Mouse (Mus musculus): ENCODE data around the gene Pcca. TPM values are rescaled to one million over a fixed set of nuclear protein-coding genes. Genes with fewer than 3 reads are reported as not detected.

Pcca gene
- total RNA-seq, 1 experiment from 2014 or later: 214 TPM

DNA sequence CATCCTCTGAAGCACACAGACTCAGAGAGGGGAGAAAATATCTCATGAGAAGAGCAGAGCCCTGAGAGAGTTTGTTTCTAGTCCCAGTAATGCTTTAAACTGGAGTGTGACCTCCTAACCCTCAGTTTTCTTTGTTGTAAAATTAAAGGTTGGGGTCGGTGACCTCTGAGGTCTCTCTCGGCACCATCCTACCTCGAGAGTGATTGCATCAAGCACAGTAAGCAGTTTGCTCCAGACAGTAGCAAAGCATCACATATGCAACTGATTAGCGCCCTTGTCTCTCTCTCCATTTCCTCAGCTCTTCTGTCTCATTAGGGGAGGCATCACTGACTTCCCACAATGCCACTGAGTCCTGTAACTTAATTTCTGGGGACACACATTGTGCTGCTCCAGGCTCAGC lies 302.1 kb downstream of the Pcca start:
- DNase-seq: no peak

DNA sequence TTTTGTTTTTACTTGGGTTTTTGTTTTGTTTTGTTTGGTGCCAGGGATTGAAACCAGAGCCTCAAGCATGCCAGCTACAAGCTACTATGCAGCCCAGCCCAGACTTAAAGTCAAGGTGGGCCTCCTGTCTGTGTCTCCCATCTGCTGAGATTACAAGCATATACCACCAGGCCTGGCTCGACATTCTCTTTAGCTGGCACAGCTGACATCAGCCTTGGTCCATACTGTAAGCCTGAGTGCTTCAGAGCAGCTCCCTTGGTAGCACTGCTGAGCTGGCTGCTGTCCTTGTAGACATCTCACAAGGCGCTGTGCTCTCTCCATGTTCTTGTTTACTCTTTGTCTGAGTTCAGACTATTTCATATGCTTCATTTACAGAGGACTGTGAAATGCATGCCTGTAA lies 302.9 kb downstream of the Pcca start:
- no peak for DNase-seq

DNA sequence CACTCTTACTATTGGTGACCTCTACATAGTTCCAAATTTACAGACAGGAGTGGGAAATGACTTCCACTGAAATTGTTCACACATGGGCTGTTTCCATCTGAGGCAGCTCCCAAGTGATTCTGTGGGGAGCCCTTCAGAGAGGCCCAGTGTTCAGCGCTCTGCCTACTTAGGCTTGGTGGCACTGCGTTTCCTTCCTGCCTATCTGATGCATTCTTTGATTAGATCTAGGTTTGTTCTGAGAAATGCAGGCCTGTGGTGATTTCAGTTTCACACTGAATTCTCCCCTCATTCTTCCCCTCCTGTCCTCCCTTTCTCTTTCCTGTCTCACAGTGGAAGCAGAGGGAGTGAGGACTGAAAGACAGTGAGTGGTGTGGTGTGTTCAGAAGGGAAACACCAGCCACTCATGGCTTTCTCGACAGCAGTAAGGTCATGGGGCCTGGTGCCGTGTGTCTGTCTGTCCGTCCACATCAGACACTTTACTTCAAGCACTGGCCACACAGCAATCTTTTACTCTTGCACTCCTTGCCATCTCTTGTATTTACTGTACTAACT lies 318.5 kb downstream of the Pcca start:
- no peak for DNase-seq

DNA sequence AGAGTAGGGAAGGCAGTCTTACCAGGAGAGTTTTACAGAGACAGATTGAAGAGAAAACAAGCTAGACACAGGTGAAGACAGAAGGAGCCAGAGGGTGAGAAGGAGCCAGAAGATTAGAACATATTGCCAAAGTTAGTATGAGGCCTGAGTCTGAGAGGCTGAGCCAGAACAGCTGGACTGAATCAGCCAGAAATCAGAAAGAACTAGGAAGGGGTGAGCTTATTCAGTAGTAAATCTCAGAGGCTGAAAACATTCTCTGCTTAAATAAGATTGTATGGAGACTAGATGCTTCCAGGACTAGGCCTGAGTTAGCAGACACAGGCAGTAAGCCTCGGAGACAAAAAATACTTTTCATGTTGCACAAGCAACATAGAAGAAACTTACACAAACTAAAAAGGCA lies 325.7 kb downstream of the Pcca start:
- no peak for DNase-seq

DNA sequence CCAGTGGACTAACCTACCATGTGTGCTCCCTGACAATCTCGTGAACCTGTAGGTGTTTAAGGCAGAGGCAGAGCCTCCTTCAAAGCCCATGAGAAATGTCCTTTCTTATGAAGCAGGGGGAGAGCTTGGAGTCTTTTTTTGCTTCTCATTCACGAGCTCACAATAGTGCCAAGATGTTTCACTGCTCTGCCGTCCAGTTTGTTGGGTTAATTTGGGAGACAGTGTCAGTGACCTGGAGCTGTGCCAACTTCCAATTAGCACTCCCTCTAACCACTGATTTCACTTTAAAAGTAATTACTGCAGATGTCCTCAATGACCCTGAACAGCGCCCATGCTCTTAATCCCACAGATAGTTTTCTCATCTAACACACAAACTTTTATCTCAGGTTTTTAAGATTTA lies 328.5 kb downstream of the Pcca start:
- DNase-seq: no peak

DNA sequence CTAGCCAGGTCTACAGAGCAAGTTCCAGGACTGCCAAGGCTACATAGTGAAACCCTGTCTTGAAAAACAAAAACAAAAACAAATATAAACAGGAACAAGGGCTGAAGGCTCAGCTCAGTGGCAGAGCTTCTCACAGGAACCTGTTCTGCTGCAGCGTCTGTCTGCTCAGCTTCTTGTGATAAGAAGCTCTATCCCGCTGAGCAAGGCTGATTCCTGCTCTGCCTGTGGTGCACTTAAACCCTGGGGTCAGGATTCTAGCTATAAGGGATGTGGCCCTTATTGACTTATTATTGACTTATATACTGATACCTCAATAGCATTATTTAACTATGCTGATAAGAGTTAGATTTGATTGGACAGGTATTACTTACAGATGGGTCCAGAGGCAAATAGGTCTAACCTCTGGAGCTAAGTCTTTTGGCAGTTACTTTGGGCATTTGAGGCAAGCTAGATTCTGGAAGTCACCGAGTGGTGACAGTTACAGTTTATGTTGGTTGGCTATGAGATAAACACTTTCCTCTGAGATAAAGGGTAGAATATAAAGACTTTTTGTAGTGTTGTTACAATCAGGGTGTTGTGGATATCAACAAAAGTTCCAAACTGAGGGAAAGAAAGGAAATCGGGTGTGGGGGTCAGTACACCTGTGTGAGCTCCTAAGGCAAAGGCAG lies 331.5 kb downstream of the Pcca start:
- no peak for DNase-seq

DNA sequence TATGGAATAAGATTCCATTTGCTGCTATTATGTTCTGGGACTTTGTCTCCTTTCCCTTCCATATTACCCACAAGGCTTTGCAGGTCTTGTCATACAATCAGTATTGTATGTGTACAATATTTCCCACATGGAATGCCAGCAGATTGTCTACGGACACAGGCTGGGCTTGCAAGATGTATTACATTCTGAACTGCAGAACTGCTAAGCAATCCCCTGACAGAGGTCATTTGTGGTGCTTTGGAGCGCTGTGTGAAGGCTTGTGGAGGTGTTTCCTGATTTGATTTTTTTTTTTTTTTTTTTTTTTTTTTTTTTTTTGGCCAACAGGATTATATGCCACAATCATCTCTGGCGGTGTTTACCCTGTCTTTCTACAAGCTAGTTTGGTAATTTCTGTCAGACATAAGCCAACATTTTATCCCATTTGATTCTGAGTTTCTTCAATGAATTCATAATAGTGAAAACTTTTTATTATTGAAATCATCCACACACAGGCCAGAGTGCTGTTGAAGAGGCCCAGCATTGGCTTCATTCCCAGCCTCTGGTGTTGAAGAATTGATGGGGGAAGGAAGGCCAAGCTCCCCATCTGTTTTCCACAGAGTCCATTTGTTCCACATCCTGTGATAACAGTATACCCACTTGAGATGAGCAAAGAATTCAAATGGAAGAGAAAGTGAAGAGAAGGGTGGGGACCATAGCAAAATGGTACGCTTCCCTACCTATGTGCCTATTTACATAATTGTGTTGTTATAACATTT lies 333.6 kb downstream of the Pcca start:
- DNase-seq: no peak

DNA sequence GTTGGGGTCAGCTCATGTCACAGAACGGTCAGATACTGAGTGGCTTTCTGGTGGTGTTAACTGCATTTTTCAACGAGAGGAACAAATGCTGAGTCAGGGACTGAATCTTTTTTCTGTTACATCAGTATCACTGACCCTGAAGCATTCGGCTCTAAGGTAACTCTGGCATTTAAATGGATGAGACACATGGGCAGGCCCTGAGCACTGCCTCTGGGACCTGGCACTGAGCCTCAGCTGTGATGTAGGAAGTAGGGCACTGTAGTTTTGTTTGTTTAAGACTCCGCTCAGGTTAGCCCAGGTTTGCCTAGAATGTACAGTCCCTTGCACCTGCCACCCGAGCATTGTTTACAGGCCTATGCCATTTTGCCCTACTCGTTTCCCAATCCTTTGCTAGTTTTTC lies 335.7 kb downstream of the Pcca start:
- DNase-seq: peak; percentile 70

DNA sequence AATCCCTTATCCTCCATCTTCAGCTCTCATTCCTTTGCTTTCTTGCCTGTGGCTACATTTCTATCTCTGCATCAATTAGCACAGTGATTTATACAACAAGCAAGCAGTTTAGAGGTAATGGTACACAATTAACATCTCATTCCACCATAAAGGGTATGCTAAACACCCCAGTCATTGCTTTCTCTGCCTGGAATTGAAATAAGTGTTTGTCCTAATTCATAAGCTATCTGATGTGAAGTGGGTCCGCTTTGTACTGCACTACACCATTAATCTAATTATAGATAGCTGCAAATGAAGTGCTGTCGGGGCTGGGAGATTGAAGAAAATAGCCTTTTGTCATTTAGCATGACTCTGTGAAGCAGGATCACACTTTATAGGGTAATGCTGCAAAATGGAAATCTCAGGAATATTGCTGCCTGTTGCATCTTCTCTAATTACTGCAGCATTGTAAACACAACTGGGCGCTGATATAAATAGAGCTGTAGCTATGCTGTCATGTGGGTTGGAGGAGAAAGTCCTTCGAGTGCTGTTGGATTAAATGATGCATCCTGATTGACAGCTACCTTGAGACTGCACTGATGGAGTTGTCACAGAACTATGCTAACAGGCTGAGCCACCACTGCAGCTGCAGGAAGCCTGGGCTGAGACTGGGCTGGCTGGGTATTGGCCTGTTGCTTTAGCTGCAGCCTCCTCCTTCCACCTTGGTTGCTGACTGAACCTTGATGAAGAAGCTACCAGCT lies 337.9 kb downstream of the Pcca start:
- DNase-seq: no peak

DNA sequence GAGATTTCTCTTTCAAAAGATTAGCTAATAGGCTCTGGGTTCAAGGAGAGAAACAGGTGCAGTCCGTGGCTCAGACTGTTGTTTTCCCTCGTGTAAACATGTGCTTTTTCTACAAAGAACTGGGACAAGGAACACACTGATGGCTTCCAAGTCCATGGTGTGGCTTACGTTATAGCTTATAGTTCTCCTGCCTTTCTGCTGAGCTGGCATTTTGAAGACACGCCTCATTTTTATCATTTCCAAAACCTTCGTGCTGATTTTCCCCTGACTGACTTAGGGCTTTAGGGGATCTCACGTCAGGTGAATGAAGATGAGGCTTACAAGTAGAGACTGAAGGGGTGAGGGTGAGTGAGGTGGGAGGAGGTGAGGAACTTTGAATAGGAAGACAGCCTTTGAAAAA lies 338.5 kb downstream of the Pcca start:
- no peak for DNase-seq

DNA sequence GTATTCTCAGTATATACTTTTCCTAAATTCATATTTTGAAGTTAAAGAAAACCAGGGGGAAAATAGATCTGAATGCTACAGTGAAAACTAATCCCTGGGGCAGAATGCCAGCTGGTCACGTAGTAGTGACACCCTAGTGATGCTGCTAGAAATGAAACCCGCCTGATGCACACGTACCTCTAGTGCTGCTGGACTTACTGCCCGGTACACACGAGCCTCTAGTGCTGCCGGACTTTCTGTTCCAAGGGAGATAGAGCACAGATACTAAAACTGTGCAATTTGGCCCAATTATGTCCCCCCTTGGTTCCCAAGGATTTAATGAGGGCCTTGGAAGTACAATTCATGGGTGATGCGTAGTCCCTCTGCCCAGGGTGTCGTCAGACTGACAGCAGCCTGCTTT lies 340.9 kb downstream of the Pcca start:
- no peak for DNase-seq

DNA sequence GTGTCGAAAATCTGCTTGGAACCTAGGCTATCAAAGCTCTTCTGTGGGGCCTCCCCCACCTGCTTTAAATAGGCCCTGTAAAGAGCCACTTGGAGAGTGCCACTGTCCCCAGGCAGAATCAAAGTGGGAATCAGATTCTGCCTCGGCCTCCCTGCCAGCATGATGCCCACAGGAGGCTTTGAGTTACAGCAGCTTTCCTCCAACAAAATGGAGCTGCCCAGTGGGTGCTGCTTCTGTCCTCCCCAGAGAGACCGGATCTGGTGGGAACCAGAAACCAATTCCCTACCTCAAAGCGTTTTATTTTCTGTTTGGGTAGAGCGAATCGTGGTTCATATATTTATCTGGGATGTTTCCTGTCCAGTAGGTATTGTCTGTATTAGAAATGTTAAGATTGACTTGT lies 341.5 kb downstream of the Pcca start:
- no peak for DNase-seq

DNA sequence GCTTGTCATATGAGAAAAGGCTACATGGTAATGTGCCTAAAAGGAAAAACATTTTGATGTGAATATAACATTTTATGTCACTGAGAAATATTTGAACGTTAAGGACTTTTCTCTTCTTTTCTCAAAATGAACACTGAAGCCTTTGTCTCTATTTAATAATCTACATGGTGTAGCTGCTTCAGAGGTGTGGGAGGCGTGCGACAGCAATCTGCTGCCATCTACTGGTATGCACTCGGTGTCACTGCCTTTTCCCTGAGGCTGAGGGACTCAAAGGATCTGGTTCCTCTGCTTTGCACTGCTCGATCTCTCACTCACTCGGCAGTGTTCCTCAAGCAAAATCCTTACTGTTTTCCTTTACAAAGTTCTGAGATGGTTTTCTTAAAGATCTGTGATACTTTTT lies 342.0 kb downstream of the Pcca start:
- DNase-seq: peak; percentile 83

DNA sequence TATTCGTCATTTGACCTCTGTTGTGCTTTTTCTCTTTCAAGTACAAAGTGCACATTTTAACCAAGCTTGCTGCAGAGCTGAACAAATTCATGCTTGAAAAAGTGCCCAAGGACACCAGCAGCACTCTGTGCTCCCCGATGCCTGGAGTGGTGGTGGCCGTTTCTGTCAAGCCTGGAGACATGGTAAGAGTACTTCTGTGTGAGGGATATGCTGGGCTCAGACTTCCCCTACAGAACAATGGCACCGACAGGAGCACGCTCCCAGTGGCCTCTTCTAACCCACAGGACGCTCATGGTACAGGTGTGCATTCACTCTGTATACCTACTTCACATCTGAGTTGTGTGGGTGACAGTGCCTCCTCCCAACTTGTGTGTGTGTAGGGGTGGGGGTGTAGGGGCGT lies 342.6 kb downstream of the Pcca start:
- peak; percentile 29 for DNase-seq

DNA sequence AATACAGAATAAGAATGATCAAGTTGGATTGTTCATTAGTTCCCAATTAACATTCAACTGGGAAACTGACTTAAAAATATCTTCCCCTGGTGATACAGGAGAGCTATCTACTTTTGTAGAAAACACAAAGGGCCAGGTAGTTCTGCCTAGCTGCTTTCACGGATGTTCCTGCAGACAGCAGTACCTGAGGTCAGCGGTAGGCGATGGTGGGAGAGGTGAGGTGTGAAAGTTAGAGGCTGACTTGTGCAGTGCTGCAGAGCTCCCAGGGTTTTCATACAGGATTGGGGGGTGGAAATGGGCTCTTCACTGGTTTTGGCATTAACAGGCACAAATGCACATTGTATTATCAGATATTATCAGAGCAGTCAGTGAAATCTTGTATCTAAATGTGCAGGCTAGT lies 343.7 kb downstream of the Pcca start:
- no peak for DNase-seq

DNA sequence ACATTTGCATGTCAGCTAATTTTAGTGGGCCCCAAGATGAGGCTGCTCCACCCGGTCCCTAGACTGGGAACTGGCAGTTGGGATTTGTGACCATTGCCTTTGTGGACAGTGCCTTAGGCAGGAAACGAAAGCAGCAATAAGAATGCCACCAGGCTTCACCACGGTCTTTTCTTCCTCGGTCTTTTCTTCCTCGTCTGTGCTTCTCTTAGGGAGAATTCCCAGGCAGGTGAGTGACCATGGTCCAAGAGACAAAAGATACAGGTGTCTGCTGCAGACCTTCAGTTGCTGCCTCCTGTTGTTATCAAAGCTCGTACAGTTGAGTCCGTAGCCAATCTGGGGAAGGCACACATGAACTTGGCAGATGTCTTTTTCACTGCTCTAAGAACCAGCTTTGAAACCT lies 346.2 kb downstream of the Pcca start:
- DNase-seq: no peak

DNA sequence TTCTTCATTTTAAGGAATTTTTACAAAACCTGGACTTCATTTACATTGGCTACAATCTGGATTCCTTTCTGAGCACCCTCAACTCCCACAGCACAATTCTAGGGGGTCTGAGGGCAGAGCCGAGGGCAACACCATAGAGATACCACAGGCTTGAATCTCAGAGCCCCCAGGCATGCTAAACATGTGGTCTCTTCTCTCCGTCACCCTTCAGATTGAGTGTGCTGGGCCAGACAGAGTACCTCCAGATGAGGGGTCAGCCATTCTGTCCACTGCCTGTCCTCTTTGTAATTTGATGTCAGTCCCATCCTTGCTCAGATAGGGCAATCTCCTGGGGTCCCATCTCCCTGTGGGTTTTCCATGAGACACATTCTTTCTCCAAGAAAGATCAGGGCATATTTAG lies 347.6 kb downstream of the Pcca start:
- no peak for DNase-seq

DNA sequence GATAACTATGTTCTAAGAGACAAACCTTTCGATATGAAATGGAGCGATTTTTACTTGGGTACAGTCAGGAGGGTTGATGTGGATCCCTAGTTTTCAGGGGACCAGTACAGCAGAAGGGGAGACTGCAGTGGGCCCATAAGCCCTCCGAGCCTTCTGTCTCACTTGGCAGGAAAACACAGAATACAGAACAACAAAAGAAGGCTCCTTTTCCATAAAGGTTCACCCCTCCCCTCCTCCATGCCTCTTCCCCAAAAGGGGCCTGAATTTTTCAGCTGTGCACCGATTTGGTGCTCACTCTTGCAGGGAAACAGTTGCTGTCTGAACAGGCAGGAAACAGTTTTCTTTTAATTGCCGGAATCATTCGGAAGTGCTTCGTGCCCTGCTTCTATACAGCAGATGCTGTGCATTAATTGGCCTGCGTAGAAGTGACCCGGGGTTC lies 348.1 kb downstream of the Pcca start:
- no peak for DNase-seq

DNA sequence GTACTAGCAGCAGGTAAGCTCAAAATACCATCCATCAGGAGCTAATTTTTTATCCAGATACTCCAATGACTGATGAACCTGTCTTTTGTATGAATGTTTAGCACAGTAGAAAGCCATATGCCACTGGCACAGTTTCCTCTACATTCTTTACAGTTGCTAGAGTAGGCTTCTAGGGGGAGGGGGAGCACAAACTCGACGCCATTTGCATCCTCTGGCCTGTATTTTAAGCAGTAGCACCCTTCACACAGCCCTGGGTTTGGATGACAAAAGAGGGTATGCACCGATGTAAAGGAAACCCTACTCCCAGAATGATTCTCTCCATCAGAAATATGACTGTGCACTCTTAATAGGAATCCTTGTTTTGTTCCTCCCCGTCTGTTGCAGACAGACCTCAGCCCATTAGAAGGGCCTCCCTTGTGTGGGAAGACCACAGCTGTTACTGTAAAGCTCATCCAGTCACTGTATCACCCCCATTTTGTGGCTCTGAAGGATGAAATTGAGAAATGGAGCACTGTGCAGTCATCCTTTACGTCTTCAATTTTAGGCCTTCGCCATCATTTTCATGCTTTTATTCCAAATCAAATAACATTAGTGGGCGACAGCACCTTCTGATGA lies 348.8 kb downstream of the Pcca start:
- DNase-seq: no peak

DNA sequence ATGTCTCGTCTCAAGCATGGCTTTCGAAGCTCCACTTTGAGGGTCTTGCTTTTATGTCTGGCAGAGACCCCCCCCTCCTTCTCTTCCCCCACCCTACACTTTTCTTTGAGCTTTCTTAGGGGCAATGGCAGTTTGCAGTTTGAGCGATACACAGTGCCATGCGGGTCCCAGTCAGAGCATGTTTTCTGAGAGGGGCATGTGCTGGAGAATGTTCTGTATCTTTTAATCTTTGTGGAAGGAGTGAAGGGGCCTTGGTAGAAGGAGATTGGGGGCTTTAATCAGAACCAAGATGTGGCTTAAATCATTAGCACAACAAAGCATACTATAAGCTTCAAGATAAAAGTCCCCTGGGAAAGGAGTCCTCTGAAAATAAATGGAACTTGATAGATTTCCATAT lies 349.3 kb downstream of the Pcca start:
- DNase-seq: no peak

DNA sequence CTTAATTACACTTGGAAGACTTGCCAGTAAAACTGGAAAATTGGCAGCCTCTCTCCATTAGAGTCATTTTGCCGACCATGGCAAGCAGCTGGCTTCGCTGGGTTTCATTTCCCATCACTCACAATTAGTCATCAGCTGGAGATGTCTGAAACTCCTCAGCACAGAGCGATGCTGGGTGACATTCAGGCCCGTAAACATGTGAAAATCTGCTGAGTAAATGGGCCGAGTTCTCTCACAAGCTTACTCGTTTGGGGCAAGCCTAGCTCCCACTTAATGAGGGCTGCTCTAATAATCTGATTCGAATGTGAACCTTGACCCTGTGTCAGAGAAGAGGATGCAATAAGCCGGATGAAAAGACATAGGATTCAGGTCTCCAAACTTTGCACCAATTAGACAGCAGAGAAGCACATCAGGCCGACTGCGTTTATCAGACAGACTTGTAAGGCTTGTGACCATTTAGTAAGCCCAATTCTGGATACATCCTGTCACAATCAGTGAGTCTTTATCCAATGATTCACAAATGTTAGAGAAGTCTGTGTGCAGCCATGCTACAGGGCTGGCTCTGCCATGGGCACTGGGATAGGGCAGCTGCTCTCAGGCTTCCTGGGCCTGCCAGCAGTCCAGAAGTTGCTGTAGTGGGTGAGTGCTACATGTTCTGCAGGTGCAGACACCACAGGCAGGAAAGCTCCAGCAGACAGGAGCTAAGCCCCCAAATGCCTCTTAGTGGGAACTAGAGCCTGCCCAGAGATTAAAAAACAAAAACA lies 349.9 kb downstream of the Pcca start:
- no peak for DNase-seq

DNA sequence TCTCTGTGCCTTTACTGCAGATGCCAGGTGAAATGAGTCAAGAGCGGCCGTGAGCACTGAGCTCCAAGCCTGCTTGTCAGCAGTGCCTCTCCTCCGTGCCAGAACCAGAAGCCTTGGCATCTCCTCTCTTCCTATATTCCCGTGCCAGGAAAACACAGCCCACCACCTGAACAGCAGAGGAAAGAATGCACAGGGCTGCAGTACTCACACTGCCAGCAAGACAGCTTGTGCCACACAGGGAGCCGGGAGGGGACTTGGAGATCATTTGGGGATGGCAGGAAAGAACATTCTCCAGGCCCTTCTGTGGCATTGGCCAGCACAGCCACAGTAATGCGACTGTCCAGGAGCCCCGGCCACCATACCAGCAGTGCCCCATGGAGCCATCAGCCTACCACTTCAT lies 351.8 kb downstream of the Pcca start:
- no peak for DNase-seq
